Mouse (Mus musculus): ENCODE measurements around the gene Usp3. TPM values are rescaled to one million over a fixed set of nuclear protein-coding genes. Genes with fewer than 3 reads are reported as not detected.

The Usp3 gene
- total RNA-seq, 2 experiments from 2014 or later, result 31.8 to 41.9 TPM

GRCm38 (mm10) chr9:66506424-66506823 is 86.5 kb downstream of the Usp3 start:
- no peak for DNase-seq

GRCm38 (mm10) chr9:66506011-66506410 is 86.9 kb downstream of the Usp3 start:
- no peak for DNase-seq

- no peak for DNase-seq
Measured at GRCm38 (mm10) chr9:66505141-66505917, 87.6 kb downstream of the Usp3 start.

- DNase-seq, result no peak
Measured at GRCm38 (mm10) chr9:66504518-66504917, 88.4 kb downstream of the Usp3 start.

- no peak for DNase-seq
Measured at GRCm38 (mm10) chr9:66503879-66504411, 89.0 kb downstream of the Usp3 start.

- DNase-seq, result no peak
Measured at GRCm38 (mm10) chr9:66501248-66501647, 91.7 kb downstream of the Usp3 start.

GRCm38 (mm10) chr9:66493992-66494391 is 99.0 kb downstream of the Usp3 start:
- DNase-seq, result no peak

GRCm38 (mm10) chr9:66492361-66492760 is 100.6 kb downstream of the Usp3 start:
- no peak for DNase-seq

GRCm38 (mm10) chr9:66488786-66489185 is 104.2 kb downstream of the Usp3 start:
- no peak for DNase-seq

- no peak for DNase-seq
Measured at GRCm38 (mm10) chr9:66483429-66483828, 109.5 kb downstream of the Usp3 start.

- DNase-seq, result no peak
Measured at GRCm38 (mm10) chr9:66477785-66478184, 115.2 kb downstream of the Usp3 start.

GRCm38 (mm10) chr9:66465087-66465486 is 127.9 kb downstream of the Usp3 start:
- no peak for DNase-seq

Other genes with a start within 250 kb of the Usp3 start
- 100 to 1,000 TPM; 106 to 113 TPM for gene Herc1, start 242.7 kb downstream of the Usp3 start, total RNA-seq (2021)
- gene Fbxl22, start 78.5 kb downstream of the Usp3 start, total RNA-seq (2021), result under 1 TPM; 0.28 to 0.35 TPM
- 10 to 100 TPM; 49.3 to 57.9 TPM for gene Car12, start 120.5 kb upstream of the Usp3 start, total RNA-seq (2021)
- gene Aph1b, start 202.3 kb upstream of the Usp3 start, total RNA-seq (2021), result 10 to 100 TPM; 28.4 to 34.3 TPM
- 1 to 10 TPM in 1 of 2 experiments, under 1 TPM in 1; 0.22 to 1.5 TPM for gene Gm10647, start 203.9 kb upstream of the Usp3 start, total RNA-seq (2021)
- gene Aph1c, start 241.6 kb upstream of the Usp3 start, total RNA-seq (2021), result 1 to 10 TPM; 8.3 to 9.5 TPM